Mouse (Mus musculus): Measurements from ENCODE around the gene 1700029P11Rik. TPM values are rescaled to one million over a fixed set of nuclear protein-coding genes. Genes with fewer than 3 reads are reported as not detected.

Gene 1700029P11Rik
- total and polyA plus RNA-seq, 2 experiments from 2014 or later, result not detected

DNA sequence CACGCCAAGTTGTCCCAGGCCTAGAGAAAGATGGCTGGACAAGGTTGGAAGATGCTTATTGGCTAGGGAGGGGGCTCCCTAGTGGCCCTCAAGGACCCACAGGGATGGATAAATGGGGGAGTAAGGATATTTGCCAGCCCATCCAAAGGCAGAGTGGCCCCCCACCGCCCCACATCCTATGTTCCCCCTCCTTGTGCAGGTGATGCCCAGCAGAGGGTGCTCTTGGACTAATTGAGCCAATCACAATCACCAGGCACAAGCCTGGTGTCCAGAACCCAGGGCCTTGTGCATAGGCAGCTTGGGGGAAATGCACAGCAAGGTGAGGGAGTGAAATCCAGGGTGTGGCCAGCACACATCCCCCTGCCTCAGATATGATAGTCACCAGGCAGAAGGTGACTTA lies 42.1 kb upstream of the 1700029P11Rik start:
- H3K4me3 ChIP-seq (ENCODE audit: low read depth, low read length), result peak overlapping the region; percentile 79
- peak; percentile 34 for ATAC-seq
- peak overlapping the region; percentile 89 for H3K27ac ChIP-seq (ENCODE audit: low read depth, low read length)
- peaks cover 6% of the 10 kb centered on the region; the same call in 1 of the 2 replicates for H3K36me3 ChIP-seq (ENCODE audit: insufficient read depth)
- no peaks in the 10 kb centered on the region for H3K27me3 ChIP-seq (ENCODE audit: insufficient read depth, low read length)
- peak; percentile 59 for DNase-seq
- no peaks in the 10 kb centered on the region for H3K9me3 ChIP-seq (ENCODE audit: low read length)
- H3K9ac ChIP-seq, result peak overlapping the region; percentile 79
- WGBS, result 38% methylated on average over 2 of the region's 2 CpGs
- H3K4me1 ChIP-seq (ENCODE audit: insufficient read depth), result 0 out of 2 replicates have a peak, but pooled peaks cover 4% of the 10 kb centered on the region
- peak; percentile 74 for TF ChIP-seq CTCF (IDR thresholded peaks at IDR 0.05; ENCODE audit: low read depth)
- peak overlapping the region; percentile 76 for H3K4me2 ChIP-seq (ENCODE audit: low read depth)

- WGBS, result 87% methylated on average over 10 of the region's 10 CpGs
- ATAC-seq, result no peak
- Histone ChIP-seq H3K4me3 (ENCODE audit: low read depth, low read length) (no peak overlapping the region), H3K4me2 (ENCODE audit: low read depth) (no peak overlapping the region), H3K9me3 (ENCODE audit: low read length) (no peaks in the 10 kb centered on the region), H3K27ac (ENCODE audit: low read depth, low read length) (no peak overlapping the region), H3K4me1 (ENCODE audit: insufficient read depth) (0 out of 2 replicates have a peak, but pooled peaks cover 4% of the 10 kb centered on the region), H3K36me3 (ENCODE audit: insufficient read depth) (peaks cover 6% of the 10 kb centered on the region; the same call in 1 of the 2 replicates), H3K9ac (no peak overlapping the region), H3K27me3 (ENCODE audit: insufficient read depth, low read length) (no peaks in the 10 kb centered on the region)
- DNase-seq, result no peak
- TF ChIP-seq CTCF (IDR thresholded peaks at IDR 0.05; ENCODE audit: low read depth), result no peak
These were observed 41.1 kb upstream of the 1700029P11Rik start for GRCm38 (mm10) chr15:81939157-81939715.

- no peak overlapping the region for H3K27ac ChIP-seq (ENCODE audit: low read depth, low read length)
- peaks cover 6% of the 10 kb centered on the region; the same call in 1 of the 2 replicates for H3K36me3 ChIP-seq (ENCODE audit: insufficient read depth)
- H3K4me1 ChIP-seq (ENCODE audit: insufficient read depth), result 0 out of 2 replicates have a peak, but pooled peaks cover 4% of the 10 kb centered on the region
- no peak for ATAC-seq
- no peaks in the 10 kb centered on the region for H3K27me3 ChIP-seq (ENCODE audit: insufficient read depth, low read length)
- no peak overlapping the region for H3K4me2 ChIP-seq (ENCODE audit: low read depth)
- no peak for TF ChIP-seq CTCF (IDR thresholded peaks at IDR 0.05; ENCODE audit: low read depth)
- no peak overlapping the region for H3K9ac ChIP-seq
- no peak for DNase-seq
- WGBS, result 89% methylated on average over 4 of the region's 4 CpGs
- H3K9me3 ChIP-seq (ENCODE audit: low read length), result no peaks in the 10 kb centered on the region
- no peak overlapping the region for H3K4me3 ChIP-seq (ENCODE audit: low read depth, low read length)
These were observed 40.6 kb upstream of the 1700029P11Rik start for GRCm38 (mm10) chr15:81939774-81940173.

DNA sequence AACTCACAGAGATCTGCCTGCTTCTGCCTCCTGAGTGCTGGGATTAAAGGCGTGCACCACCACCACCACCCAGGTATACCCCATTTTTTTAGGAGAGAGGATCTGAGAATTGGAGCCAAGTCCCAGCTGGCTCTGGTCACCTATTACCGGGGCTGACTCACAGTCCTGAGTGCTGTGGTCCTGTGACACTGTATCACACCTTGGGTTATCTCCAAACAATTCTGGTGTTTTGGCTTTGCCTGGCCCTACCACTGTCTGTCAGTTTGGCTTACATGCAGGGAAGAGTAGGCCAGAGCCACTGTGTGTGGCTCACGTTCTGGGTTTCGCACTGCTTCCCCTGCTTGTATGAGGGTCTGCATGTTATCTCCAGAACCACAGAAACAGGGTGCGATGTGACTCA lies 40.1 kb upstream of the 1700029P11Rik start:
- Histone ChIP-seq H3K27ac (ENCODE audit: low read depth, low read length) (no peak overlapping the region), H3K9ac (no peak overlapping the region), H3K9me3 (ENCODE audit: low read length) (no peaks in the 10 kb centered on the region), H3K4me2 (ENCODE audit: low read depth) (no peak overlapping the region), H3K4me1 (ENCODE audit: insufficient read depth) (0 out of 2 replicates have a peak, but pooled peaks cover 4% of the 10 kb centered on the region), H3K27me3 (ENCODE audit: insufficient read depth, low read length) (no peaks in the 10 kb centered on the region), H3K36me3 (ENCODE audit: insufficient read depth) (peaks cover 6% of the 10 kb centered on the region; the same call in 1 of the 2 replicates), H3K4me3 (ENCODE audit: low read depth, low read length) (no peak overlapping the region)
- 92% methylated on average over 5 of the region's 5 CpGs for WGBS
- ATAC-seq, result no peak
- DNase-seq, result no peak
- no peak for TF ChIP-seq CTCF (IDR thresholded peaks at IDR 0.05; ENCODE audit: low read depth)

- Histone ChIP-seq H3K27ac (ENCODE audit: low read depth, low read length) (no peak overlapping the region), H3K9me3 (ENCODE audit: low read length) (no peaks in the 10 kb centered on the region), H3K4me1 (ENCODE audit: insufficient read depth) (0 out of 2 replicates have a peak, but pooled peaks cover 4% of the 10 kb centered on the region), H3K4me3 (ENCODE audit: low read depth, low read length) (no peak overlapping the region), H3K4me2 (ENCODE audit: low read depth) (no peak overlapping the region), H3K9ac (no peak overlapping the region), H3K27me3 (ENCODE audit: insufficient read depth, low read length) (no peaks in the 10 kb centered on the region), H3K36me3 (ENCODE audit: insufficient read depth) (peaks cover 6% of the 10 kb centered on the region; the same call in 1 of the 2 replicates)
- ATAC-seq (no peak), DNase-seq (no peak)
- WGBS, result 98% methylated on average over 2 of the region's 2 CpGs
- peak; percentile 35 for TF ChIP-seq CTCF (IDR thresholded peaks at IDR 0.05; ENCODE audit: low read depth)
These were observed 39.3 kb upstream of the 1700029P11Rik start for GRCm38 (mm10) chr15:81941010-81941409.

DNA sequence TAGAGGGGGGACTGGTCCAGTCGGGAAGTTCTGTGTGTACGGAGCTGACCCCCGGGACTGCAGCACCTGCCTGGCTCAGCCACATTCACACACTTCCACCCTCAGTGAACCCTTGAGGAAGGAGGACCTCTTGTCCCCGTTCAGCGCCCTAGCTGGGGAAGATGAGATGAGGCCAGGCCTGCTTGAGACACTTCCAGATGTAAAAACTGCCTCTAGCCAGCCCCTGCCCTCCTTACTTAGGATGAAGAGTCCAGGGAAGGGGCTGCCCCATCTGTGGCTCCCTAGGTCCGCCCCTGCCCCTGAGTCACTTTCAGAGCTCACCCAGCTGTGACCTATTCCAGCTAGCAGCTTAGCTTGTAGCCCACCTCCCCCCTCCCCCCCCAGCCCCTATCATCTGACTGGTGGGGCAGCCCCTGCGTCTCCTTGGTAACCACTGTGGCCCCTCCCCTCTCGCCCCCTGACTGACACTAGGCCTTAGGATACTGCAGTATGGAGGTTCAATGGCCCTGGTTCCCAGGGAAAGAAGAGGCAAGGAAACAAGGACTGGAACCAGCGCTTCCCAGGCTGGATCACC lies 37.1 kb upstream of the 1700029P11Rik start:
- Histone ChIP-seq H3K27me3 (ENCODE audit: insufficient read depth, low read length) (no peaks in the 10 kb centered on the region), H3K36me3 (ENCODE audit: insufficient read depth) (peaks cover 24% of the 10 kb centered on the region), H3K4me2 (ENCODE audit: low read depth) (no peak overlapping the region), H3K9me3 (ENCODE audit: low read length) (no peaks in the 10 kb centered on the region), H3K4me1 (ENCODE audit: insufficient read depth) (no peaks in the 10 kb centered on the region), H3K4me3 (ENCODE audit: low read depth, low read length) (no peak overlapping the region), H3K9ac (no peak overlapping the region), H3K27ac (ENCODE audit: low read depth, low read length) (no peak overlapping the region)
- TF ChIP-seq CTCF (IDR thresholded peaks at IDR 0.05; ENCODE audit: low read depth), result no peak
- WGBS, result 18% methylated on average over 9 of the region's 9 CpGs
- ATAC-seq (peak; percentile 24; the same call in 1 of the 2 replicates), DNase-seq (no peak)

GRCm38 (mm10) chr15:81949076-81949475 lies 31.3 kb upstream of the 1700029P11Rik start:
- Histone ChIP-seq H3K4me2 (ENCODE audit: low read depth) (no peak overlapping the region), H3K4me3 (ENCODE audit: low read depth, low read length) (no peak overlapping the region), H3K27ac (ENCODE audit: low read depth, low read length) (no peak overlapping the region), H3K36me3 (ENCODE audit: insufficient read depth) (peaks cover 67% of the 10 kb centered on the region), H3K9me3 (ENCODE audit: low read length) (no peaks in the 10 kb centered on the region), H3K9ac (no peak overlapping the region), H3K4me1 (ENCODE audit: insufficient read depth) (no peaks in the 10 kb centered on the region), H3K27me3 (ENCODE audit: insufficient read depth, low read length) (no peaks in the 10 kb centered on the region)
- ATAC-seq (no peak), DNase-seq (no peak)
- no peak for TF ChIP-seq CTCF (IDR thresholded peaks at IDR 0.05; ENCODE audit: low read depth)
- WGBS, result 85% methylated on average over 10 of the region's 10 CpGs

All from forebrain, postnatal 0 days (tissue).